Mouse (Mus musculus): ENCODE measurements at regions not wholly inside any gene's neighbourhood (a gene's known extent, or its start where the extent isn't known, plus 50 kb on each side); places are given as distances from the start of the nearest gene placed in this dataset.

GRCm38 (mm10) chr9:87648317-87648716, 82.7 kb downstream of the Tbx18 start:
- no peak for TF ChIP-seq MAFK (IDR thresholded peaks at IDR 0.05; ENCODE audit: insufficient read depth, low read depth, low read length)
- no peak for TF ChIP-seq CHD2 (IDR thresholded peaks at IDR 0.05; ENCODE audit: low read depth, low read length)
- TF ChIP-seq ZC3H11A (IDR thresholded peaks at IDR 0.05; ENCODE audit: borderline replicate concordance, low read depth, low read length) = no peak
- no peak for TF ChIP-seq ZNF384 (IDR thresholded peaks at IDR 0.05; ENCODE audit: low read depth, low read length)
- no peak for TF ChIP-seq HCFC1 (IDR thresholded peaks at IDR 0.05; ENCODE audit: borderline replicate concordance, insufficient read depth, low read length)
